Mouse (Mus musculus) spleen, postnatal 10 days (tissue): ENCODE results near the gene Ripk1.
A peak's percentile ranks its signal among the peaks of the same experiment; 100 is the strongest.
"Not testable (repeated sequence)": the region's sequence is repeated elsewhere in the genome, so short reads cannot be mapped to it uniquely, and the experiment has no call there.

Experiments used
- DNase-seq, 2 experiments: peaks; one replicate each; pipeline ENCODE4 v3.0.0; 2021 to 2022; ENCODE audit warnings: low spot score in 2 of 2

The Ripk1 gene

DNA sequence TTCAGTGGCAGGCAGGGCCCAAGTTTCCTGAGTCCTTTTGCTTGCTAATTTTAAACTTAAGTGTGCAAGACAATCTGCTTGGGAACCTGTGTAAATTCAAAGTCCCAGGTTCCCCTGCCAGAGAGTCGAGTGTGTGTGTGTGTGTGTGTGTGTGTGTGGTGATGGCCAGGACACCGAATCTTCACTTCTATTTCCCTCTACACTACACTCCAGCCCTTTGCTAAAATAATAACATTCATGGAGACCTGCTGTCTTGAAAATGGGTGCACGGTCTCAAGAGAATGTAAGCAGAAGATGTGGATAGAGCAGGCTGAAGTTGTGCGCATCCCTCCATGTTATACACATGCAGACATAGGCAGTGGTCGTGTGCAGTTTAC, 35.9 kb downstream of the Ripk1 start:
- DNase-seq: peak in 1 of 2 experiments; percentile 17

DNA sequence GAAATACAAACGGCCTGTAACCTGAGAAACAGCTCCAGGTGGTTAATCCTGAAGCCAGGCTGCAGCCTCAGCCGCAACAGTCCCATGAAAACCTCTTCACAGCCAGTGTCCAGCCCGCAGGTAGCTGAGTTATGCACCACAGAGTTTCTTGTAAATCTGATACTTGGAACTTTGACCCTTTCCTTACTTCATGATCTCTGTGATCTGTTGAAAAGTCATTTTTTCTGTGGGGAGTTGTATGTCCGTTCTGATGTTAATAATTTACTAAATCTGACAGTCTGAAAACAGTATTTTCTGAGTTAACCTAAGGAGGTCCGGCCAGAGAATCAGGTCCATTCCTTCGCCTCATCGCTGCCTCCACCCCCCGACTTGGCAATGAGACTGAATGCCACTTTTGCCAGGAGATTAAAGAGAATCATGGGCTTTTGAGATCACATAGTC, 36.8 kb downstream of the Ripk1 start:
- no peak for DNase-seq

- DNase-seq: no peak
Observed at GRCm38 (mm10) chr13:34040091-34040490, 37.9 kb downstream of the Ripk1 start.

GRCm38 (mm10) chr13:34043716-34044393, 41.7 kb downstream of the Ripk1 start:
- no peak for DNase-seq

GRCm38 (mm10) chr13:34045511-34046249, 43.5 kb downstream of the Ripk1 start:
- DNase-seq: no peak

- DNase-seq: peak; percentile 26 to 70
Observed at GRCm38 (mm10) chr13:34046421-34047012, 44.4 kb downstream of the Ripk1 start.

DNA sequence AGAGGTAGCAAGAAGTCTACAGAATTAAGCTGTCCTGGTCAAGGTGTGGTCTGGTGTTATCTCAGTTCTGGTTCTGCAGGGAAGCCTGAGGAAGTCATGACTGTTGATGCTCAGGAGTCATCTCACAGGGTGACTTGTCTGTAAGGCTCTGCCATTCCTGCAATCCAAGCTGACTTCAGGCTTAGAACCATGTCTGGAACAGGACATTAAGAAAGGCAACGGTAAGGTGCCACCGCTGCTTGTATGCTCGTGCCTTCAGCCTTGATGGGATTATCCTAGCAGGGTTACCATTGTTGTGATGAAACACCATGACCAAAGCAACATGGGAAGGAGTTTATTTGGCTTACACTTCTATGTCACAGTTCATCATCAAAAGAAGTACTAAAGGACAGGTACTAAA, 45.4 kb downstream of the Ripk1 start:
- DNase-seq: no peak

- no peak for DNase-seq
Observed at GRCm38 (mm10) chr13:34050479-34050878, 48.3 kb downstream of the Ripk1 start.

GRCm38 (mm10) chr13:34051692-34052091, 49.5 kb downstream of the Ripk1 start:
- DNase-seq: peak in 1 of 2 experiments; percentile 35

DNA sequence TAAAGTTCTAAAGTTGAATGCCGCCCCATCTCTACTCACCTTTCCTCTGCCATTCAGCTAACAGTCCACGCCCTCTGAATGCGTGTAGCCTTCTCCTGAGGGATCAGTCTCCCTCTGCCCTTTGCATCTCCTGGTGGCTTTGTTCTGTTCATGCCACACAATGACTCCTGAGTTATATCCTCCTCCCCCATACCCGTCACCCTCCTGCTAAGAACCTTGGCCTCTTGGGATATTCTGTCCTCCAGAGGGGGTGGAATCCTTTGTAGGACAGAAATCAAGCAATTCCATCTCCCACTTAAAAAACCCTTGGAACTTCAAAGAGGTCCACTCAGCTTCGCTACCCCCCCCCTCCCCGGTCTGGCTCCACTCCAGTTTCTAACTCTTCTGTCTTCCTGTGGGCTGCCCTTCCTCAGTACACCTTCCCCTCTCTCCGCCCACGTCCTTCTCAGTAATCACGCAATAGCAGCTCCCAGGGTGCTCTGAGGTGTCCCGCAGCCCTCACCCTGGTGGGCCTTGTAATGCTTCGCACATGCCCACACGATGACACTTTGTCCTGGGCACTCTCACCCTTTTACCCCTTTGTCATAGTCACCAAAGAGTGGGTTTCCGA, 51.6 kb downstream of the Ripk1 start:
- DNase-seq: no peak

DNA sequence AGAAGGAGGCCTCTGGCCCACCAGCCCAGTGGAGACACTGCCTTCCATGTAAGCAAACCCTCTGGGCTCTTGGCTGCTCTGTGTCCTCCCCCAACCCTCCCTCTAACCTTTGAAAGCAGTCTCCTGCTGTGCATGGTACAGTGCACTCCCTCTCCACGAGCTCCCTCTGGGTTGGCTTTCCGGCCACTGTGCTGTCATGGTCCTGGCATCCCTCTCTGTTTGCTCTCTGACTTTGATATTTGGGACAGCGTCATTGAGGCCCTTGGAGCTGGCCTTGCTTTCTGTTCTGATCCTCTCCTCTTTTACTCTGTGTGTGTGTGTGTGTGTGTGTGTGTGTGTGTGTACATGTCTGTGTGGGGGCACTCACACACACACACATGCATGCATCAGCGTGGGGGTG, 52.2 kb downstream of the Ripk1 start:
- no peak for DNase-seq

- no peak for DNase-seq
Observed at GRCm38 (mm10) chr13:34054983-34055382, 52.8 kb downstream of the Ripk1 start.

DNA sequence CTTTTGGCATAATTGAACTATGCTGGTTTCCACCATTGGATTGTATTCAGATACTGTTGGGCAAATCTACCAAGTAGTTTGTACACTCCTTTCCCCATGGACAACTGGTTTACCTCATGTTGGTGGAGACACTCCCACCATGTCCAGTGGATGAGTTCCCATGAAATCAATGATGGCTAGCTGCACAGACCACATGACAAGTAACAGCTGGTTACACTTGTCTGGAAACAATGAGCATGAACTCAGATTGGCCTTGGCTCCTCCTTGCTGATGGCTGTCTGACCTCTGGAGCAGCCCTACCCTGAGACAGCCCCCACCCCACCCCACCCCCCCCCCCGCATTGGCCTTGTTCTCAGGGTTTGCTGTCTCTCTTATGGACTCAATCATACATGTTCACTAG, 55.1 kb downstream of the Ripk1 start:
- no peak for DNase-seq

DNA sequence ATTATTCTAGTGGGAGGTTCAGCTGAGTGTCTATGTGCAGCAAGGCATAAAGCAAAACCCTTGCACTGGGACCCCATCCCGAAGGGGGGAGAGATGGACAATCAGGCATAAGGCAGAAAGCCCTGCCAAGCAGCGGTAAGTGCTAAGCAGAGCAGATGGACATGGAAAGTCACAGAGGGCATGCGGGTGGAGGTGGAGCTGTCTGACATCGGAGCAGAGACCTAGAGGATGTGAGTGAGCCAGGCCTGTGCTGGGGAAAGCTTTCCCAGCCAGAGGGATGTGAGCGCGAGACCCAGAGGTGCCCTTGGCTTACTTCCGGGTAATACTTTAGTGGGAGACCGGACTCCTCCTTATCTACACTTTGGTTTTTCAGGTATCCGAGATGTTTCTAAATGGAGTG, 57.9 kb downstream of the Ripk1 start:
- DNase-seq: no peak

DNA sequence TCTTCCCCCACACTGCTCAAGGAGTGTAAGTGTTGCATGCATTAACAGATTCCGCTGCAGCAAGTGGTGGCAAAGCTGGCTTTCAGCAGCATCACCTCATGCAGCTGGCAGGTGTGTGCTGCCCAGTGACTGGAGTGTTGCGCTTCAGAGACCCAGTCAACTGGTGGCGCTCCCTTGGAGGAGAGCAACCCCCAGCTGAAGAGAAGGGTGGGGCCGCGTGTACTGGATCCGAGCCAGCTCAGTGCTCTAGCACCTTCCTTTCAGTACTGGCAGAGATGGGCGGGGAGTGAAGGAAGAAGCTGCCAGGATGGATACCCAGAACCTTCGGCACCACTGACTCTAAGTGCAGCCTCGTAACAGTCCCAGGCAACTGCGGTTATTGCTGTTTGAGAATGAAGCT, 60.3 kb downstream of the Ripk1 start:
- DNase-seq: peak in 1 of 2 experiments; percentile 20

DNA sequence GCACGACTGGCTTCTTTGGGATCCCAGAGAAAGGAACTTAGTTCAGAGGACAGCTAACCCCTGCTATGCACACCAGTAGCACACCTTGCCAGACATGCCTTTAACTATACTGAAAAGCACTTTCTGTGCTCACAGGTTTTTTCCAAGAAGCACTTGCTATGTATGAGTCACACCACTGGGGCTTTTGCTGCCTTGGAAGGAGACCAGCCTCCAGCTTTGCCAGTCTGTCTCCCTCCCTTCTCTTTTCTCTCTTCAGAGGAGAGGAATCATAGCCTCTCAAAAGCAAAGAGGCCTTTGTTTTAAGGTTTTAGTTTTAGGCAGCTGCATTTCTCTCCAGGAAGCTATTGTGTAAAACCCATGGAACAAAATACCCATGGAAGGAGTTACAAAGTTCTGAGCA, 64.2 kb downstream of the Ripk1 start:
- no peak for DNase-seq

- DNase-seq: no peak
Observed at GRCm38 (mm10) chr13:34070296-34070695, 68.1 kb downstream of the Ripk1 start.

DNA sequence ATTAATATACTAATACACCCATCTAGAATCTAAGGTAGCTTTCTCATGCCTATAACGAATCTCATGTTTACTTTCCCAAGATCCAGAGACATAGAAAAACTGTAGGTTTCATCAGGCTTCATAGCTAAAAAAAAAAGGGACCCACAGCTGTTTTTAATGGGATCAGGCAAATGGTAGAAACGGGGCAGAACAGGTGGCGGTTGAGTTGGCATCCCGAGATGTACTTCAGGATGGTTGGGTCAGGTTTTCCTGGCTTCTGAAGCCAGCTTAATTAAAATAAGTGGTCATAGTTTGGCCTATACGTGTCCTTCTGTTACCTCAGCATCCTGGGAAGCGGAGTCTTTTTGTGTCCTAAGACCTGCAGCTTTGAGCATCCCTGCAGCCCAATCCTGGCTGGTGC, 69.7 kb downstream of the Ripk1 start:
- DNase-seq: no peak

DNA sequence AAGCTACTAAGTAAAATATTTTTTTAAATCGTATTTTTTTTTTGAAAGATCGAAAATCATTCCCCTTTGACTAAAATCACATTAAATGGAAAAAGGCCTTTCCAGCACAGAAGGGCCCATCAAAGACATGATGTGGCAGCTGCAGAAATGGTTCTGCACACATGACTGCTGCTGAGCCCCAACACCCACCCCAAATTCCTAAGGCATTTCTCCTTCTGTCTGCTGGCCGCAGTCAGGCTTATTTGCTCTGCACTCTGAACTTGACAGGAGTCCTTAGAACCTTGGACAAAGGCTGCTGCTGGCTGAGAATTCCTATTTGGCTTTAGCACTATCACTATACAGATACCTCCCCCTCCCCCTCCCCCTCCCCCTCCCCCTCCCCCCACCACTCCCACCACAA, 70.7 kb downstream of the Ripk1 start:
- DNase-seq: no peak

- not testable (repeated sequence) for DNase-seq
Observed at GRCm38 (mm10) chr13:34074441-34074840, 72.3 kb downstream of the Ripk1 start.

- not testable (repeated sequence) for DNase-seq
Observed at GRCm38 (mm10) chr13:34075893-34076292, 73.7 kb downstream of the Ripk1 start.
